Mouse (Mus musculus) midbrain, postnatal 0 days (tissue): Measurements from ENCODE around the gene Sap30bp. TPM values are rescaled to one million over a fixed set of nuclear protein-coding genes. Genes with fewer than 3 reads are reported as not detected.

ENCODE experiments used
- ATAC-seq: fragments of 200-750 bp; cut with Nextera tagmentation; 2 replicates; pipeline ENCODE4 v1.8.0; 2017; ENCODE audit warnings: moderate number of reproducible peaks, mild to moderate bottlenecking, moderate TSS enrichment, moderate library complexity; ENCODE audit not compliant: low FRiP score
- DNase-seq: peaks from one replicate; pipeline ENCODE4 v3.0.0-alpha.2; 2015; ENCODE audit warnings: low spot score
- H3K27ac ChIP-seq: fragments of 300-500 bp; sonication (generic); 2 replicates; pipeline ENCODE4 v1.5.1; 2014; ENCODE audit warnings: low read depth, mild to moderate bottlenecking, low read length, mixed read lengths
- H3K27me3 ChIP-seq: fragments of 300-500 bp; sonication (generic); 2 replicates; pipeline ENCODE4 v1.6.1; 2014; ENCODE audit warnings: low read length, control low read depth, mixed read lengths; ENCODE audit not compliant: insufficient read depth
- H3K36me3 ChIP-seq: fragments of 300-500 bp; sonication (generic); 2 replicates; pipeline ENCODE4 v1.6.1; 2014; ENCODE audit warnings: low read length, control low read depth, mixed read lengths; ENCODE audit not compliant: insufficient read depth
- H3K4me1 ChIP-seq: fragments of 300-500 bp; sonication (generic); 2 replicates; pipeline ENCODE4 v1.6.1; 2014; ENCODE audit warnings: mild to moderate bottlenecking, control low read depth, antibody characterized with exemption, low read length, mixed read lengths; ENCODE audit not compliant: insufficient read depth
- H3K4me2 ChIP-seq: fragments of 300-500 bp; sonication (generic); 2 replicates; pipeline ENCODE4 v1.6.1; 2014; ENCODE audit warnings: low read depth, mild to moderate bottlenecking, low read length, mixed read lengths; ENCODE audit not compliant: poor library complexity, severe bottlenecking
- H3K4me3 ChIP-seq: fragments of 300-500 bp; sonication (generic); 2 replicates; pipeline ENCODE4 v1.5.1; 2014; ENCODE audit warnings: low read depth, mild to moderate bottlenecking, low read length, moderate library complexity
- H3K9ac ChIP-seq: fragments of 300-500 bp; sonication (generic); replicated peaks from 2 replicates; pipeline ENCODE4 v1.6.1; 2014; ENCODE audit warnings: mild to moderate bottlenecking, low read length, moderate library complexity, mixed read lengths; ENCODE audit not compliant: poor library complexity, severe bottlenecking
- H3K9me3 ChIP-seq: fragments of 300-500 bp; sonication (generic); 2 replicates; pipeline ENCODE4 v1.6.1; 2016; ENCODE audit warnings: low read length, control low read depth
- CTCF ChIP-seq: IDR thresholded peaks from 2 replicates; pipeline ENCODE4 v1.5.1; 2016; ENCODE audit warnings: antibody characterized with exemption, mild to moderate bottlenecking
- WGBS: fragments of 180-500 bp; shearing (Covaris S2); extraction: QIAGEN DNeasy Blood & Tissue Kit; methylation state at CpG from one replicate; pipeline ENCODE4 v1.1.7; 2014; 5-methylcytosine and 5-hydroxymethylcytosine counted together
- polyA plus RNA-seq: library from polyadenylated mRNA; unstranded; fragments of >200 nt; fragmentation: Nextera tagmentation; extraction: Ambion mirVana; gene quantifications from 2 replicates; pipeline ENCODE4 v1.2.1, GENCODE M21; 2015
- total RNA-seq: library from RNA; depleted of rRNA; stranded (reverse); fragments of >200 nt; gene quantifications from 2 replicates; pipeline ENCODE4 v1.2.3, GENCODE M21; 2014

Sap30bp gene
- total and polyA plus RNA-seq, 2 experiments from 2014 or later = 46.4 to 54.3 TPM

DNA sequence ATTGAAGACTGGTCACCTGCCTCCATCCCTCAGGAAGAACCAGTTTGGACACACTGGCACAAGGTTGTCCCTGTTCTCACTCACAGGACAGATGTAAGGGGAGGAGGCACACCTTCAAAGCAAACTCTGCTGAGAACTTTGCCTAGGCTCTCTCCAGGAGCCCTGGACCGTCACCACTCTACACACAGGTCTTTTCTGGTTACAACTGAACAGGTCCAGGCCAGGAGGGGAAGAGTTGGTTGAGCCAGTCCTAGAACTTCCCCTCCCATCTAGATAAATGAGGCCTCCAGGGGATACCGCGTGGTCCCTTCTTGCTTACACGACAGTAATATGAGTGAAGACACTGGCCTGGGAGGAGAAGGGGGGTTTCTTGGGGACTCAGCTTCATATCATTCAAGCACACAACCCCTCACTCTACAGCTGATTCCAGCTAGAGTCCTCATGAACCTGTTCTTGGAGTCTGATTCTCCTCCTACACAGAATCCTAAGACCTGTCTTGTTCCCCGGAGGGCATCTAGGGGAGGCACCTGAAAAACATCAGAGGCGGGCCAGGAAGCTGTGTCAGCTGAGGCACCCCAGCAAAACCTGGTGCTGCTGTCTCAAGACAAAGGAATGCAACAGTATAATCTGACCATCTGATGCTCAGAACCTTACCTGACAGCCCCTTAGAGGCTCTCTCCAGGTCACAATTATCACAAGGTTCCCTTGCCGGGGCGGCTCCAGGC lies 28.7 kb upstream of the Sap30bp start:
- no peaks in the 10 kb centered on the region for H3K27me3 ChIP-seq
- WGBS = 79% methylated on average over 8 of the region's 8 CpGs

DNA sequence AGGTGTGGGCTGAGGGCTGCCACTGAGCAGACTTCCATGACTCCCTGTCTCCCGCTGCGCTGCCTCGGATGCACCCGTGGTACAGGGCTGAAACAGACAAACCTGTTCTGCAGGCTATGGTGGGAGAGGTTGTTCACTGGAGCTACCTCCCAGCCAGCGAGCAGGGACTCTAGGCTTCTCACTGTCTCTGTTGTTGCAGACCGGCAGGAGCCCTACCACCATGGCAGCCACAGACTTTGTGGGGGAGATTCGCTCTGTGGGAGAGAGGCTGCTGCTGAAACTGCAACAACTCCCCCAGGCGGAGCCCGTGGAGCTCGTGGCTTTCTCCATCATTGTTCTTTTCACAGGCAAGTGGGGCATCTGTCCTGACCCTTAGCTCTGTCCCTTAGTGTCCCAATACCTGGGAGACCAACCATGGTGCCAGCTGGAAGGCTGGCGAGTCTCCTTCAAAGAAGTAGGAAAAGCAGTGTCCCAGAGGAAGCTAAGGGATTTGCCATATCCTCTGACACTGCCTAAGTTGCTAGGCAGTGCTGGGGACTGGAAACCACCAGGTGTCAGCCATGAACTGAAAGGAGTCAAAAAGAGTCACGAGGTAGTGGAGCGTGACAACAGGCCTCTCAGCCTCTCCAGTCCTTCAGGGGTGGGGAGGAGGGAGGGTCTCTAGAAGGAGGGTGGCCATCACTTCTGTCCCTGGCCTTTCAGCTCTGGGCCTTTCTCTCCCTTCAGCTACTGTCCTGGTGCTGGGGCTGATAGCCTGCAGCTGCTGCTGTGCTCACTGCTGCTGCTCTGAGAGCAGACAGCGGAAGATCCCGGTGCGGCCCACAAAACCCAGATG lies 27.9 kb upstream of the Sap30bp start:
- Histone ChIP-seq H3K9me3 (no peaks in the 10 kb centered on the region), H3K9ac (no peak overlapping the region), H3K27me3 (no peaks in the 10 kb centered on the region), H3K36me3 (0 out of 2 replicates have a peak, but pooled peaks cover 2% of the 10 kb centered on the region), H3K27ac (no peak overlapping the region), H3K4me3 (no peak overlapping the region), H3K4me2 (no peak overlapping the region), H3K4me1 (no peaks in the 10 kb centered on the region)
- WGBS = 48% methylated on average over 16 of the region's 16 CpGs
- no peak for ATAC-seq
- peak; percentile 21 for DNase-seq
- peak; percentile 3; the same call in 1 of the 2 replicates for TF ChIP-seq CTCF

More for the DNA sequence above, 28.7 kb upstream of the Sap30bp start:
- H3K9ac ChIP-seq = no peak overlapping the region
- TF ChIP-seq CTCF = no peak
- H3K4me2 ChIP-seq = no peak overlapping the region
- no peak overlapping the region for H3K4me3 ChIP-seq
- H3K27ac ChIP-seq = no peak overlapping the region
- no peaks in the 10 kb centered on the region for H3K4me1 ChIP-seq
- no peaks in the 10 kb centered on the region for H3K9me3 ChIP-seq
- 0 out of 2 replicates have a peak, but pooled peaks cover 2% of the 10 kb centered on the region for H3K36me3 ChIP-seq
- ATAC-seq (no peak), DNase-seq (no peak)

- Histone ChIP-seq H3K4me2 (no peak overlapping the region), H3K36me3 (0 out of 2 replicates have a peak, but pooled peaks cover 2% of the 10 kb centered on the region), H3K4me1 (no peaks in the 10 kb centered on the region), H3K27ac (no peak overlapping the region), H3K9ac (no peak overlapping the region), H3K4me3 (no peak overlapping the region), H3K9me3 (no peaks in the 10 kb centered on the region), H3K27me3 (no peaks in the 10 kb centered on the region)
- DNase-seq (no peak), ATAC-seq (no peak)
- TF ChIP-seq CTCF = no peak
- WGBS = 81% methylated on average over 3 of the region's 3 CpGs
These were observed 27.0 kb upstream of the Sap30bp start for GRCm38 (mm10) chr11:115906116-115906515.

- no peak overlapping the region for H3K4me2 ChIP-seq
- no peak overlapping the region for H3K9ac ChIP-seq
- no peak overlapping the region for H3K4me3 ChIP-seq
- H3K27me3 ChIP-seq = no peaks in the 10 kb centered on the region
- H3K36me3 ChIP-seq = 0 out of 2 replicates have a peak, but pooled peaks cover 2% of the 10 kb centered on the region
- DNase-seq (no peak), ATAC-seq (no peak)
- no peaks in the 10 kb centered on the region for H3K9me3 ChIP-seq
- 93% methylated on average over 5 of the region's 5 CpGs for WGBS
- H3K27ac ChIP-seq = no peak overlapping the region
- no peaks in the 10 kb centered on the region for H3K4me1 ChIP-seq
- no peak for TF ChIP-seq CTCF
These were observed 26.6 kb upstream of the Sap30bp start for GRCm38 (mm10) chr11:115906521-115906920.

- no peaks in the 10 kb centered on the region for H3K4me1 ChIP-seq
- WGBS = 98% methylated on average over 5 of the region's 5 CpGs
- no peak overlapping the region for H3K9ac ChIP-seq
- no peaks in the 10 kb centered on the region for H3K9me3 ChIP-seq
- no peak for DNase-seq
- no peak for ATAC-seq
- TF ChIP-seq CTCF = no peak
- H3K4me2 ChIP-seq = no peak overlapping the region
- H3K4me3 ChIP-seq = no peak overlapping the region
- peaks cover 21% of the 10 kb centered on the region for H3K36me3 ChIP-seq
- H3K27ac ChIP-seq = no peak overlapping the region
- no peaks in the 10 kb centered on the region for H3K27me3 ChIP-seq
These were observed 21.9 kb upstream of the Sap30bp start for GRCm38 (mm10) chr11:115911134-115911561.
